Mouse (Mus musculus): ENCODE results near the gene Tomt. TPM values are rescaled to one million over a fixed set of nuclear protein-coding genes. Genes with fewer than 3 reads are reported as not detected.

Tomt gene
- polyA plus RNA-seq, 1 experiment from 2014 or later = 0.18 TPM

- H3K4me1 ChIP-seq (ENCODE audit: control insufficient read depth, insufficient read depth, low read length) = peaks cover 5% of the 10 kb centered on the region; the same call in 1 of the 2 replicates
- peak overlapping the region; percentile 62 for H3K9ac ChIP-seq (ENCODE audit: low read length)
- H3K9me3 ChIP-seq (replicated peaks; ENCODE audit: control insufficient read depth, low read length) = no peaks in the 10 kb centered on the region
- H3K27me3 ChIP-seq (replicated peaks; ENCODE audit: control insufficient read depth, insufficient read depth, low read length) = no peaks in the 10 kb centered on the region
- H3K36me3 ChIP-seq (ENCODE audit: control insufficient read depth, insufficient read depth, low read length) = no peaks in the 10 kb centered on the region
- ATAC-seq (peak; percentile 99), DNase-seq (ENCODE audit: low spot score) (peak; percentile 100)
- H3K4me3 ChIP-seq (ENCODE audit: low read depth, low read length) = peak overlapping the region; percentile 58
- under 1% methylated on average over 57 of the region's 57 CpGs for WGBS
- H3K4me2 ChIP-seq (ENCODE audit: low read length) = peak overlapping the region; percentile 58
- peak overlapping the region; percentile 92 for H3K27ac ChIP-seq (ENCODE audit: low read depth, low read length)
These were observed 9.8 kb downstream of the Tomt start for GRCm38 (mm10) chr7:101896104-101897066.

DNA sequence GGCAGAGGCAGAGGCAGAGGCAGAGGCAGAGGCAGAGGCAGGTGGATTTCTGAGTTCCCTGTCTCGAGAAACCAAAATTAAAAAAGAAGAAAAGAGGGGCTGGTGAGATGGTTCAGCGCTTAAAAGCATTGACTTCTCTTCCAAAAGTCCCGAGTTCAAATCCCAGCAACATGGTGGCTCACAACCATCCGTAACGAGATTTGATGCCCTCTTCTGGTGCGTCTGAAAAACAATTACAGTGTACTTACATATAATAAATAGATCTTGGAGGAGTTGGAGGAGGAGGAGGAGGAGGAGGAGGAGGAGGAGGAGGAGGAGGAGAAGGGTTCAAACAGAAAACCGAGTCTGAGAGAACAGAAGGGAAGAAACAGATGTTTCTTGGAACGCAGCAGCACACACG lies 10.5 kb downstream of the Tomt start:
- Histone ChIP-seq H3K9ac (ENCODE audit: low read length) (peak overlapping the region; percentile 56), H3K4me2 (ENCODE audit: low read length) (peak overlapping the region; percentile 40), H3K27me3 (replicated peaks; ENCODE audit: control insufficient read depth, insufficient read depth, low read length) (no peaks in the 10 kb centered on the region), H3K27ac (ENCODE audit: low read depth, low read length) (peak overlapping the region; percentile 92), H3K4me3 (ENCODE audit: low read depth, low read length) (peak overlapping the region; percentile 58), H3K4me1 (ENCODE audit: control insufficient read depth, insufficient read depth, low read length) (peaks cover 5% of the 10 kb centered on the region; the same call in 1 of the 2 replicates), H3K36me3 (ENCODE audit: control insufficient read depth, insufficient read depth, low read length) (no peaks in the 10 kb centered on the region), H3K9me3 (replicated peaks; ENCODE audit: control insufficient read depth, low read length) (no peaks in the 10 kb centered on the region)
- DNase-seq (ENCODE audit: low spot score) (no peak), ATAC-seq (peak; percentile 7; the same call in 1 of the 2 replicates)
- WGBS = 46% methylated on average over 9 of the region's 9 CpGs

- Histone ChIP-seq H3K27ac (ENCODE audit: low read depth, low read length) (no peak overlapping the region), H3K9ac (ENCODE audit: low read length) (no peak overlapping the region), H3K27me3 (replicated peaks; ENCODE audit: control insufficient read depth, insufficient read depth, low read length) (no peaks in the 10 kb centered on the region), H3K9me3 (replicated peaks; ENCODE audit: control insufficient read depth, low read length) (no peaks in the 10 kb centered on the region), H3K4me2 (ENCODE audit: low read length) (no peak overlapping the region), H3K4me3 (ENCODE audit: low read depth, low read length) (no peak overlapping the region), H3K36me3 (ENCODE audit: control insufficient read depth, insufficient read depth, low read length) (no peaks in the 10 kb centered on the region), H3K4me1 (ENCODE audit: control insufficient read depth, insufficient read depth, low read length) (no peaks in the 10 kb centered on the region)
- ATAC-seq = no peak
- WGBS = 93% methylated on average over 4 of the region's 4 CpGs
- DNase-seq (ENCODE audit: low spot score) = no peak
These were observed 17.7 kb downstream of the Tomt start for GRCm38 (mm10) chr7:101888460-101888859.

- Histone ChIP-seq H3K27ac (ENCODE audit: low read depth, low read length) (no peak overlapping the region), H3K9me3 (replicated peaks; ENCODE audit: control insufficient read depth, low read length) (no peaks in the 10 kb centered on the region), H3K9ac (ENCODE audit: low read length) (no peak overlapping the region), H3K4me3 (ENCODE audit: low read depth, low read length) (no peak overlapping the region), H3K4me2 (ENCODE audit: low read length) (no peak overlapping the region), H3K4me1 (ENCODE audit: control insufficient read depth, insufficient read depth, low read length) (no peaks in the 10 kb centered on the region), H3K36me3 (ENCODE audit: control insufficient read depth, insufficient read depth, low read length) (no peaks in the 10 kb centered on the region), H3K27me3 (replicated peaks; ENCODE audit: control insufficient read depth, insufficient read depth, low read length) (no peaks in the 10 kb centered on the region)
- no peak for DNase-seq (ENCODE audit: low spot score)
- no peak for ATAC-seq
- WGBS = 88% methylated on average over 6 of the region's 6 CpGs
These were observed 19.9 kb downstream of the Tomt start for GRCm38 (mm10) chr7:101886274-101886673.

DNA sequence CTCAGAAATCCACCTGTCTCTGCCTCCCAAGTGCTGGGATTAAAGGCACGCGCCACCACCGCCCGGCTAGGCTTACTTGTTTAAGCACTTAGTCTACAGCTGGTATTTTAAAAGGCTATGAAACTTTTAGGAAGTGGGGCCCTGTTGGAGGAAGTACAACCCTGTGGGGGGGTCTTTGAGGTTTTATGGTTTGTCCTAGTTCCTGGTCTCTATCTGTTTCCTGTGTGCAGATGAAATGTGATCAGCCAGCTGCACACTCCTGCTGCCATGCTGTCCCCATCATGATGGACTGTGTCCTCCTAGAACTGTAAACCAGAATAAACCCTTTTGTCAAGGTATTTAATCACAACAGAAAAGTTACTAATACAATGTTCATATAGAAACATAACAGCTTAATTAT lies 22.0 kb downstream of the Tomt start:
- no peak overlapping the region for H3K4me2 ChIP-seq (ENCODE audit: low read length)
- WGBS = 97% methylated on average over 4 of the region's 4 CpGs
- no peaks in the 10 kb centered on the region for H3K27me3 ChIP-seq (replicated peaks; ENCODE audit: control insufficient read depth, insufficient read depth, low read length)
- H3K4me1 ChIP-seq (ENCODE audit: control insufficient read depth, insufficient read depth, low read length) = no peaks in the 10 kb centered on the region
- H3K36me3 ChIP-seq (ENCODE audit: control insufficient read depth, insufficient read depth, low read length) = no peaks in the 10 kb centered on the region
- H3K9me3 ChIP-seq (replicated peaks; ENCODE audit: control insufficient read depth, low read length) = no peaks in the 10 kb centered on the region
- no peak for ATAC-seq
- H3K27ac ChIP-seq (ENCODE audit: low read depth, low read length) = no peak overlapping the region
- no peak for DNase-seq (ENCODE audit: low spot score)
- no peak overlapping the region for H3K4me3 ChIP-seq (ENCODE audit: low read depth, low read length)
- H3K9ac ChIP-seq (ENCODE audit: low read length) = no peak overlapping the region

DNA sequence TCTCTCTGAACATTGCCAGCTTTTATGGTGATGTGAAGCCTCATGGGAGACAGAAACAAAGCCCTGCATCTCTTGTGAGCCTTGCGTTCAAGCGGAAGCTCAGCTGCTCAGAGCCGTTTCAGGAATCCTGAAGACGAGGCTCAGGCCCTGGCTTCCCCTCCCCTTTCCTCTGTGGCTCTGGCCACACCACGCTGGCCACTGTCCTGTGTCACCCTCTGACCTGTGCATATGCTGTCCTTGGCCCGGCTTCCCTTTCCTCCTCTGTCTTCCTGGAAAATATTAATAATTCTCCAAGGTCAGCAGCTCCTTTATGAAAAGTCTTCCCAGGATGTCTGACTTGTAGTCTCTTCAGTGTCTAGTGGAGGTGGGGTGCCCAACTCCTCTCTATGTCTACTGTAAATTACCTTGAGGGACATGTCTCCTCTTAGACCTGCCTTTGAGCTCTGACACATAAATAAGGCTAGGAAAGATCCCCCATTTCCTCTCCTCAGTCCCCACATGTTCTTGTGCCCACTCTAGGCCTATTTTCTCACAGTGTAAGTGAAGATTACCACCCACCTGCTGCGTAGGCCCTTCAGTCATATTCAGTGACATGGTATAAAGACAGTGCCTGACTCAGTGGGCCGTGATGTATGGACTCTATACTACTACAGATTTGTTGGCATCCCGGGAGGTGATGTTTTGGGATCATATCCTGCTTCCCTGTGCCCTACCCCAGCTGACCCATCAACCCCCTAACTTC lies 23.6 kb downstream of the Tomt start:
- H3K27ac ChIP-seq (ENCODE audit: low read depth, low read length) = no peak overlapping the region
- H3K9ac ChIP-seq (ENCODE audit: low read length) = no peak overlapping the region
- no peak overlapping the region for H3K4me2 ChIP-seq (ENCODE audit: low read length)
- no peak for ATAC-seq
- H3K36me3 ChIP-seq (ENCODE audit: control insufficient read depth, insufficient read depth, low read length) = no peaks in the 10 kb centered on the region
- no peaks in the 10 kb centered on the region for H3K4me1 ChIP-seq (ENCODE audit: control insufficient read depth, insufficient read depth, low read length)
- H3K27me3 ChIP-seq (replicated peaks; ENCODE audit: control insufficient read depth, insufficient read depth, low read length) = no peaks in the 10 kb centered on the region
- H3K4me3 ChIP-seq (ENCODE audit: low read depth, low read length) = no peak overlapping the region
- no peak for DNase-seq (ENCODE audit: low spot score)
- H3K9me3 ChIP-seq (replicated peaks; ENCODE audit: control insufficient read depth, low read length) = no peaks in the 10 kb centered on the region
- WGBS = 66% methylated on average over 9 of the region's 9 CpGs

GRCm38 (mm10) chr7:101880855-101881254 lies 25.3 kb downstream of the Tomt start:
- Histone ChIP-seq H3K36me3 (ENCODE audit: control insufficient read depth, insufficient read depth, low read length) (no peaks in the 10 kb centered on the region), H3K27me3 (replicated peaks; ENCODE audit: control insufficient read depth, insufficient read depth, low read length) (no peaks in the 10 kb centered on the region), H3K4me3 (ENCODE audit: low read depth, low read length) (no peak overlapping the region), H3K9me3 (replicated peaks; ENCODE audit: control insufficient read depth, low read length) (no peaks in the 10 kb centered on the region), H3K9ac (ENCODE audit: low read length) (no peak overlapping the region), H3K4me1 (ENCODE audit: control insufficient read depth, insufficient read depth, low read length) (no peaks in the 10 kb centered on the region), H3K4me2 (ENCODE audit: low read length) (no peak overlapping the region), H3K27ac (ENCODE audit: low read depth, low read length) (no peak overlapping the region)
- 80% methylated on average over 4 of the region's 4 CpGs for WGBS
- ATAC-seq = no peak
- DNase-seq (ENCODE audit: low spot score) = no peak

- no peak overlapping the region for H3K4me2 ChIP-seq (ENCODE audit: low read length)
- no peak overlapping the region for H3K4me3 ChIP-seq (ENCODE audit: low read depth, low read length)
- H3K4me1 ChIP-seq (ENCODE audit: control insufficient read depth, insufficient read depth, low read length) = no peaks in the 10 kb centered on the region
- no peak overlapping the region for H3K9ac ChIP-seq (ENCODE audit: low read length)
- DNase-seq (ENCODE audit: low spot score) (no peak), ATAC-seq (no peak)
- H3K36me3 ChIP-seq (ENCODE audit: control insufficient read depth, insufficient read depth, low read length) = no peaks in the 10 kb centered on the region
- H3K27ac ChIP-seq (ENCODE audit: low read depth, low read length) = no peak overlapping the region
- WGBS = 92% methylated on average over 1 of the region's 1 CpGs
- no peaks in the 10 kb centered on the region for H3K9me3 ChIP-seq (replicated peaks; ENCODE audit: control insufficient read depth, low read length)
- no peaks in the 10 kb centered on the region for H3K27me3 ChIP-seq (replicated peaks; ENCODE audit: control insufficient read depth, insufficient read depth, low read length)
These were observed 30.2 kb downstream of the Tomt start for GRCm38 (mm10) chr7:101875978-101876377.
